Mouse (Mus musculus): ENCODE measurements around the gene Parp14.

Gene Parp14

GRCm38 (mm10) chr16:35784134-35784725 is 87.1 kb downstream of the Parp14 start:
- DNase-seq: no peak

- no peak for DNase-seq
Measured at GRCm38 (mm10) chr16:35783207-35783573, 88.2 kb downstream of the Parp14 start.

Data from kidney, postnatal 10 days (tissue).